Mouse (Mus musculus) ES-E14 (cell line): ENCODE data around the gene Zfp64. TPM values are rescaled to one million over a fixed set of nuclear protein-coding genes. Genes with fewer than 3 reads are reported as not detected.

Experiments used
- DNase-seq: peaks from one replicate; pipeline ENCODE4 v3.0.0-alpha.2; 2013; ENCODE audit warnings: low read depth, low spot score
- H3K27ac ChIP-seq: 2 replicates; pipeline ENCODE4 v1.5.1; 2012; ENCODE audit warnings: low read depth, mild to moderate bottlenecking, low read length, moderate library complexity, mixed read lengths; ENCODE audit not compliant: poor library complexity, insufficient read depth, severe bottlenecking
- H3K36me3 ChIP-seq: 2 replicates; pipeline ENCODE4 v1.6.1; 2012; ENCODE audit warnings: mild to moderate bottlenecking, low read length, moderate library complexity, mixed read lengths; ENCODE audit not compliant: control insufficient read depth, poor library complexity, insufficient read depth, severe bottlenecking
- H3K4me1 ChIP-seq, 2 experiments: fragments of 150-350 bp in 1 of 2; sonication (generic) in 1 of 2; 2 replicates each; pipeline ENCODE4 v1.6.1; 2012; ENCODE audit warnings: low read length in 2 of 2, mild to moderate bottlenecking in 1 of 2, mixed read lengths in 1 of 2; ENCODE audit not compliant: control insufficient read depth in 2 of 2, insufficient read depth in 2 of 2, poor library complexity in 1 of 2
- H3K4me3 ChIP-seq, 2 experiments: fragments of 150-350 bp in 1 of 2; sonication (generic) in 1 of 2; 2 replicates each; pipeline ENCODE4 v1.5.1; 2012; ENCODE audit warnings: low read length in 2 of 2, low read depth in 1 of 2, mild to moderate bottlenecking in 1 of 2, mixed read lengths in 1 of 2; ENCODE audit not compliant: insufficient read depth in 1 of 2, poor library complexity in 1 of 2, severe bottlenecking in 1 of 2
- H3K9ac ChIP-seq: 2 replicates; pipeline ENCODE4 v1.6.1; 2012; ENCODE audit warnings: low read depth, mild to moderate bottlenecking, low read length, mixed read lengths; ENCODE audit not compliant: poor library complexity, insufficient read depth, severe bottlenecking
- H3K9me3 ChIP-seq: fragments of 150-350 bp; sonication (generic); 2 replicates; pipeline ENCODE4 v1.6.1; 2012; ENCODE audit warnings: low read depth, mild to moderate bottlenecking, low read length; ENCODE audit not compliant: control insufficient read depth, insufficient read depth
- CHD2 ChIP-seq: IDR thresholded peaks from 2 replicates; pipeline ENCODE4 v1.6.1; 2014; ENCODE audit warnings: mild to moderate bottlenecking, low read depth, low read length, inconsistent platforms
- HCFC1 ChIP-seq: IDR thresholded peaks from 2 replicates; pipeline ENCODE4 v1.6.1; 2012; ENCODE audit warnings: low read length, inconsistent platforms, borderline replicate concordance; ENCODE audit not compliant: insufficient read depth
- MAFK ChIP-seq: IDR thresholded peaks from 2 replicates; pipeline ENCODE4 v1.6.1; 2014; ENCODE audit warnings: mild to moderate bottlenecking, low read depth, low read length, inconsistent platforms; ENCODE audit not compliant: insufficient read depth
- ZC3H11A ChIP-seq: IDR thresholded peaks from 2 replicates; pipeline ENCODE4 v1.6.1; 2012; ENCODE audit warnings: low read depth, mild to moderate bottlenecking, inconsistent platforms, low read length, borderline replicate concordance
- ZNF384 ChIP-seq: IDR thresholded peaks from 2 replicates; pipeline ENCODE4 v1.6.1; 2012; ENCODE audit warnings: low read depth, low read length, inconsistent platforms
- in situ Hi-C, 2 experiments: fragments of 600-800 bp; cut with MboI; formaldehyde crosslinking; loops; one replicate each; pipeline ENCODE4 v1.15.1; 2025; ENCODE audit warnings: low sequenced_read_pairs in 2 of 2, inconsistent platforms in 1 of 2; ENCODE audit not compliant: unreplicated experiment in 2 of 2
- total RNA-seq: library from RNA; depleted of rRNA; stranded (reverse); fragments of 300-350 nt; gene quantifications from 2 replicates; pipeline ENCODE4 v1.2.3, GENCODE M21; 2012

The Zfp64 gene
- total RNA-seq, 1 experiment = 54.4 TPM

DNA sequence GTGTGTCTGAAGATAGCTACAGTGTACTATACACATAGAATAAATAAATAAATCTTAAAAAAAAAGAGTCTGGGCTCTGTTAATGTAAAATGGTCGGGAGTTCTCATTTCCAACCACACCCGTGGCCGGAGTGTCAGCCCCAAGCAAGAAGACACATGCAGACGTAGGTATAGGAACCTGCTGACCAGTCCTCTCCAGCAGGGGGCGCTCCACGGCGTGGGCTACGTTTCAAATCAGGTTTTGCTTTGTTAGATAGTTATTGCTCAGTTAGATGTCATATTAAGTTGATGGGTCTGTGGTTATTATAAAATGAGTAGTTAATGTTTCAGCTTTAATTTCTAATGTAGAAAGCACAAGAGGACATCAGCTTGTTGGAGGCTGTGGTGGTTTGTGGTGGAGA is 52.8 kb downstream of the Zfp64 start:
- H3K9ac ChIP-seq = no peak overlapping the region
- in situ Hi-C loops = no loop called here
- TF ChIP-seq HCFC1 (no peak), ZC3H11A (no peak), CHD2 (no peak), ZNF384 (no peak), MAFK (no peak)
- H3K4me3 ChIP-seq = no peak overlapping the region
- peaks cover 0 to 11% of the 10 kb centered on the region in 2 experiments; a peak in 2 of 4 replicates for H3K4me1 ChIP-seq
- H3K36me3 ChIP-seq = no peaks in the 10 kb centered on the region
- DNase-seq = no peak
- no peaks in the 10 kb centered on the region for H3K9me3 ChIP-seq
- H3K27ac ChIP-seq = no peak overlapping the region

- in situ Hi-C loops = loop anchor here in 1 of 2 experiments (25.0 kb wide), 1 partner anchor 636 kb away; no protein-coding TSS in a partner anchor
- Histone ChIP-seq H3K9me3 (no peaks in the 10 kb centered on the region), H3K9ac (no peak overlapping the region), H3K4me3 (no peak overlapping the region), H3K4me1 (peaks cover 0 to 10% of the 10 kb centered on the region in 2 experiments; a peak in 2 of 4 replicates), H3K36me3 (no peaks in the 10 kb centered on the region), H3K27ac (no peak overlapping the region)
- TF ChIP-seq MAFK (no peak), CHD2 (no peak), HCFC1 (no peak), ZNF384 (no peak)
- no peak for DNase-seq
These were observed 57.5 kb downstream of the Zfp64 start for GRCm38 (mm10) chr2:168897906-168898305.

- H3K4me3 ChIP-seq = no peak overlapping the region
- in situ Hi-C loops = loop anchor here in 1 of 2 experiments (25.0 kb wide), 1 partner anchor 633 kb away; no protein-coding TSS in a partner anchor
- H3K9ac ChIP-seq = no peak overlapping the region
- H3K27ac ChIP-seq = no peak overlapping the region
- H3K9me3 ChIP-seq = no peaks in the 10 kb centered on the region
- H3K4me1 ChIP-seq = peaks cover 0 to 10% of the 10 kb centered on the region in 2 experiments; a peak in 2 of 4 replicates
- no peaks in the 10 kb centered on the region for H3K36me3 ChIP-seq
- no peak for DNase-seq
- TF ChIP-seq ZNF384 (no peak), CHD2 (no peak), HCFC1 (no peak), ZC3H11A (no peak), MAFK (no peak)
These were observed 59.9 kb downstream of the Zfp64 start for GRCm38 (mm10) chr2:168895531-168895930.

DNA sequence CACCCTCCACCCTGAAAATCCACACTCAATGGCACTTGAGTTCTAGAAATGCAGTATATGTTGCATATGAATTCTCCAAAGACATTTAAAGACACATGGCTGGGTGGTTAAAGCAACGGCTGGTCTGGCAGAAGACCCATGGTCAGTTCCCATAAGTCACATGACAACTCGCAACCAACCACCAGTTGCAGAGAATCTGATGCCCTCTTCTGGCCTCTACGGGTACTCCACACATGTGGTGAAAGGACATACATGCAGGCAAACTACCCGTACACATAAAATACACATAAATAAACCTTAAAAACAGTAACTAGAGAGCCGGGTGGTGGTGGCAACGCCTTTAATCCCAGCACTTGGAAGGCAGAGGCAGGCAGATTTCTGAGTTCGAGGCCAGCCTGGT is 60.6 kb downstream of the Zfp64 start:
- Histone ChIP-seq H3K9ac (no peak overlapping the region), H3K4me1 (peaks cover 0 to 10% of the 10 kb centered on the region in 2 experiments; a peak in 2 of 4 replicates), H3K36me3 (no peaks in the 10 kb centered on the region), H3K9me3 (no peaks in the 10 kb centered on the region), H3K27ac (no peak overlapping the region), H3K4me3 (no peak overlapping the region)
- DNase-seq = no peak
- no peak for TF ChIP-seq ZNF384
- TF ChIP-seq CHD2 = no peak
- no peak for TF ChIP-seq HCFC1
- TF ChIP-seq ZC3H11A = no peak
- no peak for TF ChIP-seq MAFK
- in situ Hi-C loops = loop anchor here in 1 of 2 experiments (25.0 kb wide), 1 partner anchor 632 kb away; no protein-coding TSS in a partner anchor
